Mouse (Mus musculus): ENCODE results near the gene Cdk9.

Gene Cdk9

GRCm38 (mm10) chr2:32734933-32735332 lies 22.1 kb upstream of the Cdk9 start:
- in situ Hi-C loops (cut with MboI; ENCODE audit: low sequenced_read_pairs), result no loop called here

- in situ Hi-C loops (cut with MboI; ENCODE audit: low sequenced_read_pairs), result no loop called here
Measured at GRCm38 (mm10) chr2:32734480-32734879, 21.6 kb upstream of the Cdk9 start.

GRCm38 (mm10) chr2:32732695-32733094 lies 19.8 kb upstream of the Cdk9 start:
- in situ Hi-C loops (cut with MboI; ENCODE audit: low sequenced_read_pairs), result no loop called here

- in situ Hi-C loops (cut with MboI; ENCODE audit: low sequenced_read_pairs), result no loop called here
Measured at GRCm38 (mm10) chr2:32731911-32732310, 19.0 kb upstream of the Cdk9 start.

GRCm38 (mm10) chr2:32730854-32731253 lies 18.0 kb upstream of the Cdk9 start:
- in situ Hi-C loops (cut with MboI; ENCODE audit: low sequenced_read_pairs), result no loop called here

GRCm38 (mm10) chr2:32729547-32729946 lies 16.7 kb upstream of the Cdk9 start:
- in situ Hi-C loops (cut with MboI; ENCODE audit: low sequenced_read_pairs), result no loop called here

GRCm38 (mm10) chr2:32728463-32728862 lies 15.6 kb upstream of the Cdk9 start:
- in situ Hi-C loops (cut with MboI; ENCODE audit: low sequenced_read_pairs), result no loop called here

GRCm38 (mm10) chr2:32727435-32727834 lies 14.6 kb upstream of the Cdk9 start:
- in situ Hi-C loops (cut with MboI; ENCODE audit: low sequenced_read_pairs), result no loop called here

GRCm38 (mm10) chr2:32724832-32725790 lies 12.2 kb upstream of the Cdk9 start:
- in situ Hi-C loops (cut with MboI; ENCODE audit: low sequenced_read_pairs), result no loop called here

GRCm38 (mm10) chr2:32724149-32724548 lies 11.3 kb upstream of the Cdk9 start:
- in situ Hi-C loops (cut with MboI; ENCODE audit: low sequenced_read_pairs), result no loop called here

GRCm38 (mm10) chr2:32722581-32722980 lies 9.7 kb upstream of the Cdk9 start:
- in situ Hi-C loops (cut with MboI; ENCODE audit: low sequenced_read_pairs), result no loop called here

- in situ Hi-C loops (cut with MboI; ENCODE audit: low sequenced_read_pairs), result no loop called here
Measured at GRCm38 (mm10) chr2:32722046-32722445, 9.2 kb upstream of the Cdk9 start.

- in situ Hi-C loops (cut with MboI; ENCODE audit: low sequenced_read_pairs), result no loop called here
Measured at GRCm38 (mm10) chr2:32720681-32721229, 7.9 kb upstream of the Cdk9 start, which contains the start of gene Sh2d3c. Gene Sh2d3c, plus strand, starts transcription at chr2:32721055.

- in situ Hi-C loops (cut with MboI; ENCODE audit: low sequenced_read_pairs), result no loop called here
Measured at GRCm38 (mm10) chr2:32720053-32720452, 7.2 kb upstream of the Cdk9 start.

GRCm38 (mm10) chr2:32718761-32719160 lies 5.9 kb upstream of the Cdk9 start:
- in situ Hi-C loops (cut with MboI; ENCODE audit: low sequenced_read_pairs), result no loop called here

- in situ Hi-C loops (cut with MboI; ENCODE audit: low sequenced_read_pairs), result loop anchor here (5.0 kb wide), 1 partner anchor 32 kb away; no protein-coding TSS in a partner anchor
Measured at GRCm38 (mm10) chr2:32714987-32715425, 2.1 kb upstream of the Cdk9 start.

GRCm38 (mm10) chr2:32714117-32714986 lies 1.5 kb upstream of the Cdk9 start:
- in situ Hi-C loops (cut with MboI; ENCODE audit: low sequenced_read_pairs), result loop anchor here (5.0 kb wide), 1 partner anchor 33 kb away; no protein-coding TSS in a partner anchor

GRCm38 (mm10) chr2:32712586-32712933 lies 316 bp downstream of the Cdk9 start:
- in situ Hi-C loops (cut with MboI; ENCODE audit: low sequenced_read_pairs), result loop anchor here (5.0 kb wide), 1 partner anchor 35 kb away; no protein-coding TSS in a partner anchor

- in situ Hi-C loops (cut with MboI; ENCODE audit: low sequenced_read_pairs), result loop anchor here (5.0 kb wide), 1 partner anchor 35 kb away; no protein-coding TSS in a partner anchor
Measured at GRCm38 (mm10) chr2:32712108-32712551, 746 bp downstream of the Cdk9 start.

GRCm38 (mm10) chr2:32711301-32712056 lies 1.4 kb downstream of the Cdk9 start:
- in situ Hi-C loops (cut with MboI; ENCODE audit: low sequenced_read_pairs), result loop anchor here (5.0 kb wide), 1 partner anchor 36 kb away; no protein-coding TSS in a partner anchor
